Mouse (Mus musculus): ENCODE results near the gene Catsperd.

DNA sequence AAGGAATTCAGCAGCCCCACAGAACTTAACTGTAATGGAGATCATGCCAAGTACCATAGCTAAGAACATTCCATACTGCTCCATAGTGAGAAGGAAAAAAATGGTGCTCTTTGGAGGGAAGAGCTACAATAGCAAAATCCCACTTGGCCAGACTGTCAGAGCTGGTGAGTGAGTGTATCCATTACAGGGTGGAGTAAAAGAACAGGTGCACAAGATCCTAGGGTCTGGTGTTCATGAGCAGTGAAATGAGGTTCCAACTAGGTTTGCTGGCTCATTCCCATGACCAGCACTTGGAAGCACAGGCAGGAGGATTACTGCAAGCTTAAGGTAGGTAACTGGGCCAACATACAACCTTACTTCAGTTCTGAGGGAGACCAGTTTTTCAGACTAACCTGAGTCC is 35.4 kb upstream of the Catsperd start:
- TF ChIP-seq CTCF (IDR thresholded peaks at IDR 0.05; ENCODE audit: low read depth, low read length) (no peak), GATA1 (IDR thresholded peaks at IDR 0.05; ENCODE audit: borderline replicate concordance, low read length) (no peak), TAL1 (conservative IDR thresholded peaks at IDR 0.05; ENCODE audit: low read depth, low read length) (no peak), GATA2 (IDR thresholded peaks at IDR 0.05; ENCODE audit: borderline replicate concordance, low read depth, low read length) (no peak), POLR2AphosphoS5 (IDR thresholded peaks at IDR 0.05; ENCODE audit: insufficient replicate concordance, low read depth, low read length) (no peak)

All from G1E (cell line).